Mouse (Mus musculus): Measurements from ENCODE around the gene Lhx2. TPM values are rescaled to one million over a fixed set of nuclear protein-coding genes. Genes with fewer than 3 reads are reported as not detected.

The Lhx2 gene
- total RNA-seq (2021) = 100 to 1,000 TPM; 104 to 105 TPM
- long read RNA-seq, transcript Lhx2-203 (5 exons, 1,696 nt) = minor isoform, 26 of 137 reads
- long read RNA-seq, transcript Lhx2-201 (5 exons, 2,840 nt) = major isoform, 65 of 137 reads
- long read RNA-seq, partial matches to known transcripts = 32 of 137 reads
- long read RNA-seq, other reads (novel, unspliced or antisense) = 14 of 137 reads

DNA sequence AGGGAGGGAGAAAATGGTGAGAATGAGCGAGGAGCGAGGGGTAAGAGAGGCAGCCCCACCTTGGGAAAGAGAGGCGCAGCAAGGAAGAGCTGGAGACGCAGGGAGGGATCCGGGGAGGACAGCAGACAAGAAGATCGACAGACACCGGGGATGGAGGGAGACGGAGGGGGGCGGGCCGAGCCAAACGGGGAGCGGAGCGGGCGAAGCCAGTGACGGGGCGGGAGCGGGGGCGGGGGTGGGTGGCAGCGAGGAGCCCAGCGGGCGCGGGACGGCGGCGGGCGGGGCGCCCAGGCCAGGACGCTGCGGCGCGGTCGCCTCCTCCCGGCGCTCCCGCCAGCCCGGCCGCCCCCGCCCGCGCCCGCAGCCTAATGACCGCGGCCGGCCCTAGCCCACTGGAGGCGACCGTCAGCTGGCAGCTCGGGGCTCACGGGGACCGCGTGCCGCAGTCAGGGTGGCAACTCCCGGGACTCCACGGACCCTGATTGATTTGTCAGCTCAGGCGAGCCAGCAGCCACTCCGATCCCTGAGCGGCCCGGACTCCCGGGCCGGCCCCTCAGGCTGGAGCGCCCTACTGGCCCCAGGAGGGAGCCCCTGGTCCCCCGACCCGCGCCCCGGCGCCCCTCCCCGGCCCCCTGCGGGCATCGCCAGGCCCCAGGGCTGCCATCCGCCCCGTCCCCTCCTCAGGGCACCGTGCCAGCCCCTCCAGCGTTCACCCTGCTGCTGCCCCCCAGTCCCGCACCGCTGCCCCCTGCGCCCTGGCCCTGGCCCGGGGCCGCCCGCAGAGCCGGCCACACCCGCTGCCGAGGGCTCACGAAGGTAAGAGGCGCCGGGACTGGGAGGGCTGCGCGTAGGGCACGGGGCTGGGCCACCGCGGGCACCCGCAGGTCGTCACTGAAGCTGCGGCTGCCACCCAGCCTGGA lies at the start of gene Lhx2:
Gene Lhx2 (plus strand): TSS at position 292 of the 920 bp plus-strand sequence.
- DNase-seq (ENCODE audit: low spot score in 2 of 2) = peak; percentile 55 to 68

DNA sequence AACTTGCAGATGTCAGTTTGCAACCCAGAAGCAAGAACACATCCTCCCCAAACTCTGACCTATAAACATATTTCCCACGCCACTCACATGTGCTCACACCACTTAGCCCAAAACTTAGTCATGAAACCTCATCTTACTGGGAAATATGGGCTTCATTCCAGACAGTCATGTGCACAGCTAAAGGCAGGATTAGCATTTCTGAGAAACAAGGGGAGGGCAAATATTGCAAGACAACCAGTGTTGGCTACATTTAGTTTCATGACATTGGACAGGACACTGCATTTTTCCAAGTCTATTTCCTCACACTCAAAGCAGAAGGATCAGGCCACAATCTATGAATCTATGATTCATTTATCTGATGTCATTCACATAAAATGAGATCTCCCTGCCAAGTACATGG lies 47.6 kb upstream of the Lhx2 start:
- no peak for DNase-seq (ENCODE audit: low spot score in 2 of 2)

DNA sequence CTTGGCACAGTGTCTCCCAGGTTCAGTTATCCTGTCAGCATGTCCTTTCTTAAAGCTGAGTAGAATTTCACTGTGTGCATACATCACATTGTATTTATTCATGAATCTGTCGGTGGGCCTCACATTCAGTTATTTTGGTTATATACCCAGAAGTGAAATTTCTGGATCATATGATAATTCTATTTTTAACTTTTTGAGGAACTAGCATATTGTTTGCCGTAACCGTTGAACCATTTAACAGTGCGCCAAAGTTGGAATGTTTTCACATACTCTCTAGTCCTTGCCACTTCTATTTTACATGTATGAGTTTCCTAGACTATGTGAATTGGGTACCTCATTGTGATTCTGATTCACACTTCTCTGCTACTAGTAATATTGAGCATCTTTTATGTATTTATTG lies 43.1 kb upstream of the Lhx2 start:
- DNase-seq (ENCODE audit: low spot score in 2 of 2) = no peak

DNA sequence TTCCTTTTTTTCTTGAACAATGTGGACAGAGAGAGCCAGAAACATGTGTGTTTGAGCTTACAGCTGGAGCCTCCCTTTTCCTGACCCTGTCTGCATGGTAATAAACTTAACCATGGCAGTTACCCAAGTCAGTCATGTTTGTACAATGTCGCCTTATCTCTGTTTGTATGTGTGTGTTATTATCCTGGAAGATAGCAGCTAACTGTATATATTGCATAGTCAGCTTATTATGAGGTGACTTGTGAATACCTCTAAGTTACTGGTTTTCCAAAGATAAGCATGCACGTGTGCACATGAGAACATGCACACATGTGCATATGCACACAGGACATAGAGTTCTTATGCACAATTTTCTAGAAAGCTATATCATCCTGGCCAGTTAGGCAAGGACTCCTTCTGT lies 38.1 kb upstream of the Lhx2 start:
- no peak for DNase-seq (ENCODE audit: low spot score in 2 of 2)

DNA sequence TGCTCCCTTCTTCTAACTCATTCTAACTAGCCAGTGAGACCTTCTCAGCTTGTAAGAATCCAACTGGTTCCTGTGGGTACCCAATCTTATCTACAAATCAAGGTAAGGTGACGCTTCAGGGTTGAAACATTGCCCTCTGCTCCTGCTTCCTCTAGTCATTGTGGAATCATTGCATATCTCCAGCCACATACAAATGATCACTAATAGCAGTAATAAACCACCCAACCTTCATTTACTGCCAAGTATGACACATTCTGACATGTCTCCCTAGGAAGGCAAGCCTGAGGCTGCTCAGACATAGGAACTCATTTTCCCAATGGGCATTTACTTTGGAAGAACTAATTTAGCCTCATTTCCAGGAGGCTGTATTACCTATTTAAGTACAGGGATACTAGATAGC lies 33.9 kb upstream of the Lhx2 start:
- no peak for DNase-seq (ENCODE audit: low spot score in 2 of 2)

DNA sequence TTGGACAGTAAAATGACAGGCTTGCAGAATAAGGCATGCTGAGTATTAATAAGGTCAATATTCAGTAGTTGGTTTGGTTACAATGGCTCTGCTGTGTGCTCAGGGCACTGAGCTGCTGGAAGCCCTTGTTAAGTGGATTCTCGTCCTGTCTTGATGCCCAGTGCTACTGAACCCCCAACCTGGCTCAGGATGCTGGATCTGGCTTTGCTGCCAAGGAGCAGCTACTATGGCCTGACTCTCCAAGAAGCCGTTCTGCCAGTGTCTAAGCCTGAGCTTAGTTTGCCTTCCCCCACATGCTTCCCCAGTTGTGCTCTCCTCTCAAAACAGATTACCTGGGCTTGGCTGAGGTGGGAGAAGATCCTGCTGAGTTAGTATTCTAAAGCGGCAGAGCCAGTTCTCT lies 26.2 kb upstream of the Lhx2 start:
- DNase-seq (ENCODE audit: low spot score in 2 of 2) = peak in 1 of 2 experiments; percentile 34

DNA sequence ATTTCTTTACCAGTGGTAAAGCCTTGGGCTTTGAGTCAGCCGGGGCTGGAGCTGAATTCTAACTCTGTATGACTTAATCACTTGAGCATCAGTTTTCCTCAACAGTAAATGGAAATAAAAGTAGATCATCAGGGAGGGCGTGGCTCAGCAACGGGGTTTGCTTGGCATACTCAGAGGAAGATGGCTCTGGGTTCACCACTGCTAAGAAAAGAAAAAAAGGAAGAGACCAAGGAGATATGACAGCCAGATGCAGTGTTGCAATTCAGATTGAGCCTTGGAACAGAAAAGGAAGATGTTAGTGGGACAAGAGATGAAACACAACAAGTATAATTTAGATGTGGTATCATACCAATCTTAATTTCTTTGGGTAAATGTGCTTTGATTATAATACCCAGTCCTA lies 25.7 kb upstream of the Lhx2 start:
- no peak for DNase-seq (ENCODE audit: low spot score in 2 of 2)

DNA sequence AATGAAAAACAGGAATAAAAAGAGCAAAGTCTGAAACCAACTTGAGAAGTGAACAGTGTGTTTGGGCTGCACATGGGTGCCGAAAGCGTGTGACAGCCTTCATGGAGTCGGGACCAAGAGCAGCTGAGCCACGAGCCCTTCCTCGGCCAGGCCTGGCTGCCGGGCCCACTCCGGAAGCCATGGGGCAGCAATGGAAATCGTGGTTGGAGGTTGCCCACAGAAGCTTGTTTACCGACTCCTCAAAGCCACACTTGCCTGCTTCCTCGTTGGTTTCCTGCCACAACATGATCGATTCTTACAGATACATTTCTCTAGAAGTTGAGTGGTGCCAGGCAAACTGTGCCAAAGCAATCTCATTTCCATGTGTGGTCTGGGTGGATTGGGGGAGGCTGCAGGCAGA lies 20.0 kb upstream of the Lhx2 start:
- no peak for DNase-seq (ENCODE audit: low spot score in 2 of 2)

DNA sequence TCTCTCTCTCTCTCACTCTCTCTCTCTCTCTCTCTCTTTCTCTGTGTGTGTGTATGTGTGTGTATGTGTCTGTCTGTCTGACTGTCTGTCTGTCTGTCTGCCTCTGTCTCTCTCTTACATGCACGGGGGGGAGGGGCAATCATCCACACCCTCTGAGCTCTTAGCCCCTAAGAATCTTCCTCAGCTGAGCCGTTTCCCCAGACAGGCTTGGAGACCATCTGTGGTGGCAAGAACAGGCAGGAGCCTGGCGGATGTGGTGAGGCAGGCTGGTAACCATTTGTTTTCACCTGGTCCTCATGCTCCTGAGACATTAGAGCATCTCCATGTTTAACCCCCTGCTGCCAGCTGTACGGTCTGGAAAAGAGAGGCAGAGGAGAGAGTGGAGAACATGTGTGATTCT lies 18.2 kb upstream of the Lhx2 start:
- no peak for DNase-seq (ENCODE audit: low spot score in 2 of 2)

DNA sequence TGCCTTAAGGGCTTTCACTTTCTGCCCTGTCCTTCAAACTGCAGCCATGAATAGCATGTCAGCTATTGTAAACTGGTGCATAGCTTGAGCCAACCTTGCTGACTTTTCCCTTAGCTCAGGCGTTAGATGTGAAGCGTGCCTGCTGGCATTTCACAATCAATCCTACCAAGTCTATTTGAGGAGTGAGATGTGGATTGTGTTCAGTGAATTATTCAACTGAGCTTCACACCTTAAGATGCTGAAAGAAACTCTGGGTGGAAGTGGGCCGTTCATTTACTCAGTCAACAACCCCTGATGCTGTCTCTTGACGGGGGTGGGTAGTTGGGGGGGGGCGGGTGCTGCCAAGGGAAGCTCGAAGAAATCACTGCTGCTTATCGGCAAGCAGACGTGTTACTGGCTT lies 15.7 kb upstream of the Lhx2 start:
- DNase-seq (ENCODE audit: low spot score in 2 of 2) = no peak

DNA sequence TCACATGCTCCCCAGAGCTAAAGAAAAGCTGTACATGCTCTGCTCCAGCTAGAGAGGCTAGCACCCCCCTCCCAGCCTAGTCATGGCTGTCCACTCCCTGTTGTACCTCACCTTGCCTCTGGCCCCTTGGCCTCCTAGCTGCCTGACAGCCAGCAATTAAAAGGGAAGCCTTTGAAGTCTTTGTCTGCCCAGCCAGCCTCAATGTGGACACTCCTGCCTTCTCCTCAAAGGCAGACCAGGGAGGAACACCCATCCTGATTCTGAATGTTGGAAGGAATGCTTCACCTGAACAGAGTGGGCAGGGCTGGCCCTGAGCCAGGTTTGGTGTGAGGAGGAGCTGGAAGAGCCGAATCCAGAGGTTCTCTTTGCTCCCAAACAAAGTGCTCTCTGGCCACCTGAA lies 12.4 kb upstream of the Lhx2 start:
- DNase-seq (ENCODE audit: low spot score in 2 of 2) = no peak

DNA sequence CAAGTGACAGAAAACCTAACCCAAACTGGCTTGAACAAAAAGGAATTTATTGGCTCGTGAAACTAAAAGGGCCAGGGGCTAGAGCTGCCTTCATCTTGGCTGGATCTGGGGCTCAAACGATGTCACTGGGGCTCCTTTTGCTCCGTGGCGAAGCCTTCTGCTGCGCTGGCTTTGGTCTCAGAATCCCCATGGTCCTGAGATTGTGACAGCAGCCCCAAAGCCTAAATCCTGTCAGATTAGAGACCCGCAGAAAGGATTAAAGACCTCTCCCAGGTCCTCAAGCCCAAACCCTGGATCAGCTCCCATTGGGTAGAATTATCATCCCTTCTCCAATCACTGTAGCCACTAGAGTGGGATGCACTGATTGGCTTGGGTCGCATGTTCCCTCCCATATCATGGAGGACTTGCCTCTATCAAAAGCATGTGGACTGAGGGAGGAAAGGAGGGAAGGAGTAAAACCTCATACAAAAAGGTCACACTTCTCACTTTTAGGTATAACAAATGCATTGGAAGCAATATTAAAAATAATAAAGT lies 5.4 kb upstream of the Lhx2 start:
- no peak for DNase-seq (ENCODE audit: low spot score in 2 of 2)

DNA sequence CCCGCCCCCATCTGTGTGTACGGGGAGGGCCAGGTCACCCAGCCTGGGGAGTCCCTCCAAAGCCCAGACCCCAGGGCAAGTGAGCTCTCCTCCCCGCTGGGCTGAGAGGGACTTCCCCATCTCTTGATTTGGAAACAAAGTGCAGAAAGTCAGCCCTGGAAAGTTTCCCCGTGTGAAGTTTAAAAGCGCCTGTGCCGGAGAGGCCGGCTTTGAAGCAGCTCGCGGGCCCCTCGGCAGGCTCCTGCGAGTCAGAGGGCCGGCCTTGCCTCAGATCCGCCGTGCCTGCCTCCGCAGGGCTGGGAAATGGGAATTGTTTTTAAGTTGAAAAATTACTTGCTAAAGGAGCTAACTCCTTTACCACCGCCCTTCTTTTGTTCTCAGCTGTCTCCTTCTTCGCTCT lies 2.5 kb upstream of the Lhx2 start:
- DNase-seq (ENCODE audit: low spot score in 2 of 2) = no peak

DNA sequence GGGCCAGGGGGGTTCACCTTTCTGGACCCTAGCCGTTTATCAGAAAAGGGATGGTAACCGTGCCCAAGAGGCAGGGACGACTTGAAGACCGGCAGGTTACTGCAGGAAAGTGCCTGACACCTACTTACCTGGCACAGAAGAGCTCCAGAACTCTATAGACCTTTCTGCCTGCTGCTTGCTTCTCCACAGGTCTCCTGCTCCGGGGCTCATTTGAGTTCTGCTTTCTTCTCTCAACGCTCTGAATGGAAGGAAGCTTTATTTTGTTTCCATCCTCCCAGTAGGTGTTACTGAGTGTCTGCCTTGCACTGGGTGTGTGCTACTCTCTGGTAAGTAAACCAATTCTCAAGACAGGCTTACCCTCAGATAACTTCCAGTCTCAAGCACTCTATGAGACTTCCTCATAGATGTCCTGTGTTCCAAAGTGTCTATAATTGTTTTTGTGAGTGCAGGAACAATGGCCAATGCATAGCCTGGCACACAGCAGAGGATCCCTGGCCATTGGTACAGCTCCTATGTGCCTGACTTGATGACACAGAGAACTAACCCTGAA lies 1.9 kb upstream of the Lhx2 start:
- no peak for DNase-seq (ENCODE audit: low spot score in 2 of 2)

DNA sequence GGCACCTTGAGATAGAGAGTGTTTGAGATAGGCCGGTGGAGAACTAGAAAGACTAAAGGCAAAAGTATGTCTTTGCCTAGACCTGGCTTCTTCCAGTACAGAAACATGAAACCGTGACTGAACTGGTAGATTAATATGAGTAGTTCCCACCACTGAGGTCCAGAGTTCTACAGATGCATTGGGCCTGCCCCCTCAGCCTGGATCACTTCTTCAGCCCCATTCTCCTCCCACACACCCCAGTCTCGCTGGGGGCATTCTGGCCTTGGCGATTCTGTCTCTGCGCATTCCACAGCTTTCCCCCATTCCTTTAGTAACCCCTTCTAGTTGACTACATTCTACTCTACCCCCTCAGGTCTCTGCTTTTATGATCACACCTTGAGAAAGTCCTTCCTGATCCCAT lies 1.4 kb upstream of the Lhx2 start:
- no peak for DNase-seq (ENCODE audit: low spot score in 2 of 2)

DNA sequence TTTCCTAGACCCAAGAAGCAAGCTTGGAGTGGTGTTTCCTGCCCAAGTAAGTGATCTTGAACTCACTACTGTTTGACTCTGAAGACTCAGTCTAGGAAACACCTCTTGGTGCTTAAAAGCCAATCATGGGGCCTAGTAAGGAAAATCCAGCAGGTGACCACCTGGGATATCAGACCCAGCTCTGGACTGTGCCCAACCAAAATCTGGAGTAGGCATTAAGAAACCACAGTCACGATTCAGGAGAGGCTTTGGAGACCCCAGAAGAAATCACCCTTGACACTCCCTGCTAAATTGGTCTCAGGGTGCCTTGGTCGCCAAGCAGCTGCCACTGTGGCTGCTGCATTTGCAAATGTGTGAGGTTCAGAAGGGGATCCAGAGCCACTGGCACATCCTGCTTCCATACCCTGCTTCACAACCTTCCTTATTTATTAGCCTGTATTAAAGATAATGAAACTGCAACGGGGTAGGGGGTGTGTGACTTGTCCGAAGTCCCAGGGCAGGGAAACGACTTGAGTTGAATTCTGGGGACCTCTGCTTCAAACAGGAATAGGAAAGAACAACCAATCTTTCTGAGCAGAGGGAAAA lies 641 bp upstream of the Lhx2 start:
- no peak for DNase-seq (ENCODE audit: low spot score in 2 of 2)

DNA sequence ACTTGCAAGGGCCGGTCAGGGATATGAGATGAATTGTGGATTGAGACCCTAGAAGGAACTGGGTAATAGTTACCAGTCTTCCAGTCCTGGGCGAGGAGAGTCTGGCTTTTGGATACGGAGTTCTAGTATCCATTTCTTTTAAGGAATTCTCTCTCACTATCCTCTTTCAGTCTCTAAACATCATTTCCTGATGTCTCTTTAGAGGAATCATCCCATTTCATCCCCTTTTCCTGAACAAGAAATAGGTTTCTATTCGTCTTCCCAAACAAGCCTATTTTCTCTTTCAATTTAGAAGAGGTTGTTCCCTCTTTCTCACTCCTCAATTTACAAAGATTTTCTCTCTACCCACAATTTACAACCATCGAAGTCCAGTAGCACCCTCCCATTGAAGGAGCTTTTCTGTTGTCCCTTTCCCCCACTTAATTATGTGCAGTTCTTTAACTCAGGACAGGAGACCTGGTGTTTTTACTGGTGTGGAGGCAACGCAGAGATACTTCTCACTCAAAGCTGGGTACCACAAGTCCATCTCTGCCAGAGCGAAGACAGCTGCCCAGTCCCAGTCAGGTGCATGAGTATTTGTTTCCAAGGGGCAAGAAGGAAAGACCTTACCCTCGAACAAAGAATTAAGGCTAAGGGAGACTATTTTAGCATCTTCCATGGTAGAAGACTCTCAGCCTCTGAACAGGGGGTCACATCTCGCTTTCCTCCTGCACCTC lies 987 bp downstream of the Lhx2 start:
- DNase-seq (ENCODE audit: low spot score in 2 of 2) = no peak

DNA sequence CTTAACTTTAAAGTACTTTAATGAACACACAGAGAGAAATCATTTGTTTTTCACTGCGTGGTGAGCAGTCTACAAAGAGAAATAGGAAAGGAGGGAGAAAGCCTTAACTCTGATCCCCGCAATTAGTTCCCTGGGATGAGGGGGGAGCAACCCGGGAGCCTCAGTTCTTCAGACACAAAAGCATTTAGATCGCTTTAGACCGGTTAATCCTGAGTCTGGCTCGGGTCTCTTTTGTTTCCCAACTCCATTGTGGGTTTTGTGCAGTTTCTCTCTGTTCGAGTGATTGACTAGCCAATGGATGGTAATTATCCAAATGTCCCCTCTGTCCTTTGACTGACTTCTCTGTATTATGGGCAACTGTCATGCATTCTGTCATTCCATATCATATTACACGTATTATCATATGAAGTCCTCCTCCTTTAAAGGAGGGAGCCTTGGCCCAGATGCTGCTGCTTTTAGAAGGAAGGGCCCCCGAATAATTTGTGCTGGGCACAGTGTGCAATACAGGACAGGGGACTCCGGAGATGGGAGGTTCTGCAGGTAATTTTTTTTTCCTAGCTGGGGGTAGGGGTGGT lies 1.6 kb downstream of the Lhx2 start:
- peak in 1 of 2 experiments; percentile 30 for DNase-seq (ENCODE audit: low spot score in 2 of 2)

DNA sequence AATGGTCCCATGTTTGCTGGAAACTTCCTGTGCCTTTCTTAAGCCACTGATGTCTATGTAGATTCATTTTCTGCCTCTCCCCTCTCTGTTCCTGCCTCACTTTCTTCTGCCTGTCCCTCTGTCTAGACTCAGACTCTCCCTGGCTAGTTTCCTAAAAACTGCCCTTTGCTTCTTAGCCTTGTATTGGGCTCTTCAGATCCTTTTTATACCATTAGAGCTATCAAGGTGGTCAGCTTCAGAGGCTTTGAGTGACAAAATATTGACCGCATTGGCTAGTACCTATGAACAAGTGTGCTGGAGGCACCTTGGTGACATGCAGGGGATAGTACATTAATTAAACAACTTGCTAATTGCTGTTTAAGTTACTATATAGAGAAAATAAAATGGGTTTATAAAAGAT lies 4.5 kb downstream of the Lhx2 start:
- DNase-seq (ENCODE audit: low spot score in 2 of 2) = no peak

DNA sequence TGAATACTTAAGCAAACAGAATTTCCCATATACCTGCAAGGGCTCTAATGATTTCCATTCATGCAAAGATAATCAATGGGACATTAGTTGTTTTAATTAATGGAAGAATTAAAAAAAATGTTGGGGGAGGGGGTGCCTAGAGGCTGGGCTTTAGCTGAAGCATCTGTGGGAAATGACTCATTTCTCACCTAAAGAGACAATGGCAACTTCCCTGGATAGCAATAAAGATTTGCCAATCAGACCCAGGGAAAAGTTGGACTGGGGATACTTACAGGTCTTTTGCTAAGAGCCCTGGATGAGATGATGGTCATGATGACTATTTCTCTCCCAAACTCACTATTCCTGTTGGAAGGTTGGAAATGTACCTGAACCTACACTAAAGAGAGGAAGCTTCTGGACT lies 5.6 kb downstream of the Lhx2 start:
- no peak for DNase-seq (ENCODE audit: low spot score in 2 of 2)

DNA sequence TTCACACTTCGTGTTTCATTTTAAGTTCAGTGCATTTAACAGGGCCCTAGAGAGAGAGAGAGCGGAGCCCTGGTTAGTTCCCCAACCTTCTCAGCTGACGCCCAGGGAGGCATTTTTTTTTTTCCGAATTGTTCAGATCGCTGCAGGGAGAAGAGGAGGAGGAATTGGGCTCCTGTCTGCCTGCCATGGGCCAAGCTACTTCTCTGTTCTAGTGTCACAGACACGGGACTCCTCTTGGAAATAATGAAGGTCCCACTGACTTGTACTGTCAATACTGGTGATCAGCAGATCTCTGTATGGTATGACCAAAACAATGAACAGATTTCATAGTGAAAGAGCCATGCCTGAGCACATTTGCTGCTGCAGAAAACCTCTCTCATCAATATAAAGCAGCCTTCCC lies 7.3 kb downstream of the Lhx2 start:
- DNase-seq (ENCODE audit: low spot score in 2 of 2) = peak in 1 of 2 experiments; percentile 38
